Mouse (Mus musculus): ENCODE results near the gene Fndc8.

GRCm38 (mm10) chr11:82943336-82943735 lies 51.4 kb downstream of the Fndc8 start:
- no peak for TF ChIP-seq CTCF (IDR thresholded peaks at IDR 0.05; ENCODE audit: borderline replicate concordance, extremely low read depth, insufficient read depth, insufficient read length)
- TF ChIP-seq POLR2A (IDR thresholded peaks at IDR 0.05; ENCODE audit: borderline replicate concordance, extremely low read depth, insufficient read depth, insufficient read length, poor library complexity, severe bottlenecking) = no peak
